In the genomic region with DNA sequence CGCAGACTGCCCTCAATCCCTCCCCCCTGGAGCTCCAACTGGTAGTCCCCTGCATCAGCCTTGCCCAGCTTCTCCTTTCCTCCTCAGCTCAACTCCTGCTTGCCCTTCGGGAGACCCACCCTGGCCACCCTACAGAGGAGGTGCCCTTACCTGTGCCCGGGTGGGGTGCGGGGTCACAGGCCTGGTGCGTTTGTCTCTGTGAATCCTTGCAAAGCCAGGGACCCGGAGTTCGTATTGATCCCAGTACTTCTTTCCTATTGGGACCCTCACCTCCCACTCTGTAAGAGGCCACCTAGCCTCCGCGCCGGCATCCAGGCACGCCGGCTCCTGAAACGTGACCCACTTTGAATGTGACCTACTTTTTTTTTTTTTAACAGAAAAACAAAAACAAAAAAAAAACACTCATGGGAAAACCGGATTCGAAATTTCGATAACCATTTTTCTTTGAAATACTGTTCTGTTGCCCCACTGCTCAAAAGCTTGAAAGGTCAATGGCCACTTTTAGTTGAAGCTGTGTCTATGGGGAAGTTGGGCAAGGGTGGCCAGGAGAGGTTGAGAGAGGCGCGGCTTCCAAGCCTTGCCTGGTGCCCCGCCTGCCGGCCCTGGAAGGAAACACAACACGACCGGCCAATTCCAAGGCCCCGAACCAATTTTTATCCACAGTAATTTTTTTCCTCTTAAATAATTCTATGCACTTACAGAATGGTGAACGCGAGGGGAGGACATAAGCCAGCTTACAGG, we compare ENCODE assay signal across 8 mouse cellular contexts. TPM values are rescaled to one million over a fixed set of nuclear protein-coding genes. Genes with fewer than 3 reads are reported as not detected.
A peak's percentile ranks its signal among the peaks of the same experiment; 100 is the strongest.
DNase-seq lines count a peak whose midpoint lies in the region; ATAC-seq and TF ChIP-seq lines count a peak whose summit lies in the region.

No protein-coding gene starts in this region.

- peak; percentile 88 for TF ChIP-seq CTCF in liver, adult 2 months (IDR thresholded peaks at IDR 0.05; ENCODE audit: low read depth, low read length)

- H3K36me3 ChIP-seq in liver, adult 2 months (ENCODE audit: control insufficient read depth, insufficient read depth, low read length), result no peaks in the 10 kb centered on the region

- WGBS in liver, adult 2 months, result 1% methylated on average over 25 of the region's 25 CpGs

- H3K9ac ChIP-seq in liver, adult 2 months (ENCODE audit: low read depth, low read length), result peak overlapping the region; percentile 82

- H3K27ac ChIP-seq in liver, adult 2 months (replicated peaks; ENCODE audit: insufficient read depth, low read depth, low read length), result peak overlapping the region; percentile 87

- peaks cover 13% of the 10 kb centered on the region for H3K4me1 ChIP-seq in liver, adult 2 months (ENCODE audit: control insufficient read depth, insufficient read depth, low read length)

- no peak for TF ChIP-seq POLR2A in liver, adult 2 months (IDR thresholded peaks at IDR 0.05; ENCODE audit: extremely low read depth, insufficient read depth, low read length)

- peak; percentile 66 to 68 for DNase-seq in left cerebral cortex, adult 18-20 months (ENCODE audit: low spot score in 2 of 2)
- no peak for DNase-seq in left cerebral cortex, adult 11 months (ENCODE audit: low spot score)
- peak; percentile 66 for DNase-seq in embryo, embryonic 11.5 days (ENCODE audit: low read depth, low spot score)
- DNase-seq in heart, adult 18-20 months, result peak; percentile 82 to 90
- DNase-seq in kidney, adult 18-20 months, result peak; percentile 83
- DNase-seq in liver, adult 2 months (ENCODE audit: extremely low read depth, low read depth, low spot score), result peak; percentile 86
- peak; percentile 64 to 83 for DNase-seq in spleen, postnatal 4 days (ENCODE audit: low spot score in 2 of 2)

- peak; percentile 78 for ATAC-seq in monocyte, adult 5-6 weeks (replicated peaks; ENCODE audit: insufficient number of reproducible peaks, low FRiP score, low TSS enrichment, poor library complexity, severe bottlenecking)

- peak overlapping the region; percentile 91 for H3K4me3 ChIP-seq in liver, adult 2 months (ENCODE audit: insufficient read depth, low read depth, low read length)

- H3K79me2 ChIP-seq in liver, adult 2 months (ENCODE audit: control insufficient read depth, insufficient read depth, low read length), result peaks cover 8% of the 10 kb centered on the region; the same call in 1 of the 2 replicates

- no peaks in the 10 kb centered on the region for H3K27me3 ChIP-seq in liver, adult 2 months (ENCODE audit: control insufficient read depth, insufficient read depth, low read length)

RNA-seq across cellular contexts. Expression of a gene that starts 0.7 kb away (rescaled TPM):
- 10 to 100 TPM; 26.9 to 31.7 TPM for total RNA-seq in left cerebral cortex, adult 18-20 months (2021)
- total RNA-seq in heart, adult 18-20 months (2021), result 10 to 100 TPM; 34.3 to 39.3 TPM
- total RNA-seq in liver, adult 2 months (2014; rRNA removed), result 5.3 and 12.3 TPM in 2 replicates
- 20.0 and 53.8 TPM in 2 replicates for polyA plus RNA-seq in liver, adult 2 months (2012; rRNA removed)
- total RNA-seq in monocyte, adult 5-6 weeks (2017), result 0.76 to 3.0 TPM (median 2.7 TPM) in 3 replicates
